Mouse (Mus musculus) testis, postnatal 14 days (tissue): ENCODE data around the gene Adra2a.
A peak's percentile ranks its signal among the peaks of the same experiment; 100 is the strongest.

Experiments used
- DNase-seq: peaks from one replicate; pipeline ENCODE4 v3.0.0; 2021; ENCODE audit warnings: low spot score

Adra2a gene

GRCm38 (mm10) chr19:54076362-54077349, 32.7 kb downstream of the Adra2a start:
- DNase-seq = no peak

GRCm38 (mm10) chr19:54081303-54081702, 37.4 kb downstream of the Adra2a start:
- DNase-seq = no peak

- no peak for DNase-seq
These were observed 37.8 kb downstream of the Adra2a start for GRCm38 (mm10) chr19:54081716-54082165.

GRCm38 (mm10) chr19:54087319-54087718, 43.4 kb downstream of the Adra2a start:
- DNase-seq = no peak

DNA sequence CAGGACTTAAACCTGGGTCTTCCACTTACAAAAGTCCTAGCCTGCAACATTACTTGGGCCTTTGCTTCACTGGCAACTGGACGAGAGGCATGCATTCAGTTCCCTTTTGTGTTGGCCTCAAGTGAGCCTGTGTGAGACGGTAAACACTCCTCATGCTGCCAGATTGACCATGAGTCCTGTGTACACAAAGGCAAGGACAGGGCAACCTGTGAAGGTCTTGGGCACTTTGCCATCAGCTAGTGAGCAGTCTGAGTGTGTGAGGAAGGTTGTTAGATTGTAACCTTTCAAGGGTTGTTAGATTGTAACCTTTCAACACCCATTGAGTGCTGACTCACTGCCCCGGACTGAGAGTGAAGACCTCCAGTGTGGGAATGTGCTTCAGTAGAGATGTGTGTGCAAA, 49.6 kb downstream of the Adra2a start:
- peak; percentile 64 for DNase-seq

- DNase-seq = no peak
These were observed 51.8 kb downstream of the Adra2a start for GRCm38 (mm10) chr19:54095716-54096115.

GRCm38 (mm10) chr19:54098367-54098766, 54.4 kb downstream of the Adra2a start:
- DNase-seq = no peak
